Mouse (Mus musculus): ENCODE data around the gene Trpm1.

GRCm38 (mm10) chr7:64231996-64232395 is 78.4 kb downstream of the Trpm1 start:
- no peak for TF ChIP-seq CTCF (IDR thresholded peaks at IDR 0.05)
- no peak for TF ChIP-seq EP300 (IDR thresholded peaks at IDR 0.05)

Measured in lung, postnatal 0 days (tissue).